Mouse (Mus musculus): ENCODE measurements at regions not wholly inside any gene's neighbourhood (a gene's known extent, or its start where the extent isn't known, plus 50 kb on each side); places are given as distances from the start of the nearest gene placed in this dataset.

DNA sequence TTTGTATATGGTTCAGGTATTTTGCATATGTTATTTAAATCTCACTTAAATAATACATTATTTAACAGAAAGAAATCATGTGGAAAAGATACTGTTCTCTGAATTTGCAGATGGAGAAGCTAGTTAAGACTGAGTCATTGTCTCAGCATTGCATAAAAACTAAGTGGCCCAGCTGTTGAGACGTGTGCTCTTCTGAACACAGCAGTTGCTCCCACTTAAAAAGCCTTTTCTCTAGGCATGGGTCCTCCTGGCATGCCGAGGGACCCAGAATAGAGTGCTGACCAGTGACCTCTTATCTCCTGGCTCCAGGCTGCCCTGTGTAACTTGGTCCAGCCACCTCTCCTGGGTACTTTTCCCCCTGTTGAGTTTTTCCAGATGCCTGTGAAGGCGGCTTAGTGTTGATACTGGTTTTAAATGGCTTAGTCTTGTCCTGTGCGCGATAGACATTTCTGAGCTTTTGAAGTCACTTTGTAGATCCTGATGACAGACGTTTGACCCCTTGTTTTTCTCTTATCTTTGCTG lies 312.2 kb downstream of the Plpp3 start:
- no peak for TF ChIP-seq CTCF (IDR thresholded peaks at IDR 0.05; ENCODE audit: insufficient read depth, low read depth, low read length)
- no peak for TF ChIP-seq POLR2A (IDR thresholded peaks at IDR 0.05; ENCODE audit: insufficient read depth, low read depth, low read length)

Data from olfactory bulb, adult 2 months (tissue).